Mouse (Mus musculus) midbrain, embryonic 16.5 days (tissue): Measurements from ENCODE around the gene Cacna1e. TPM values are rescaled to one million over a fixed set of nuclear protein-coding genes. Genes with fewer than 3 reads are reported as not detected.

Source experiments
- ATAC-seq: fragments of 200-750 bp; cut with Nextera tagmentation; 2 replicates; pipeline ENCODE4 v1.8.0; 2017; ENCODE audit warnings: moderate TSS enrichment
- H3K27ac ChIP-seq: fragments of 300-500 bp; sonication (generic); 2 replicates; pipeline ENCODE4 v1.5.1; 2014; ENCODE audit warnings: mild to moderate bottlenecking, low read length, mixed read lengths
- H3K27me3 ChIP-seq: fragments of 300-500 bp; sonication (generic); 2 replicates; pipeline ENCODE4 v1.6.1; 2014; ENCODE audit warnings: low read depth, low read length, mixed read lengths; ENCODE audit not compliant: control insufficient read depth, insufficient read depth
- H3K36me3 ChIP-seq: fragments of 300-500 bp; sonication (generic); 2 replicates; pipeline ENCODE4 v1.6.1; 2014; ENCODE audit warnings: mild to moderate bottlenecking, low read length, moderate library complexity, mixed read lengths; ENCODE audit not compliant: control insufficient read depth, insufficient read depth
- H3K4me1 ChIP-seq: fragments of 300-500 bp; sonication (generic); 2 replicates; pipeline ENCODE4 v1.6.1; 2014; ENCODE audit warnings: mild to moderate bottlenecking, low read length, mixed read lengths; ENCODE audit not compliant: control insufficient read depth, insufficient read depth
- H3K4me2 ChIP-seq: fragments of 300-500 bp; sonication (generic); 2 replicates; pipeline ENCODE4 v1.6.1; 2014; ENCODE audit warnings: mild to moderate bottlenecking, low read length, mixed read lengths
- H3K4me3 ChIP-seq: fragments of 300-500 bp; sonication (generic); 2 replicates; pipeline ENCODE4 v1.5.1; 2014; ENCODE audit warnings: low read depth, mild to moderate bottlenecking, low read length, moderate library complexity, mixed read lengths
- H3K9ac ChIP-seq: fragments of 300-500 bp; sonication (generic); 2 replicates; pipeline ENCODE4 v1.6.1; 2014; ENCODE audit warnings: low read depth, low read length, mixed read lengths
- H3K9me3 ChIP-seq: fragments of 300-500 bp; sonication (generic); replicated peaks from 2 replicates; pipeline ENCODE4 v1.6.1; 2014; ENCODE audit warnings: mild to moderate bottlenecking, low read length, mixed read lengths; ENCODE audit not compliant: control insufficient read depth, poor library complexity, severe bottlenecking
- WGBS: fragments of 180-500 bp; shearing (Covaris S2); extraction: QIAGEN DNeasy Blood & Tissue Kit; methylation state at CpG from one replicate; pipeline ENCODE4 v1.1.7; 2014; 5-methylcytosine and 5-hydroxymethylcytosine counted together
- polyA plus RNA-seq: library from polyadenylated mRNA; unstranded; fragments of >200 nt; fragmentation: Nextera tagmentation; extraction: Ambion mirVana; gene quantifications from 2 replicates; pipeline ENCODE4 v1.2.1, GENCODE M21; 2015

Cacna1e gene
- polyA plus RNA-seq, 1 experiment from 2014 or later: 18.2 TPM

DNA sequence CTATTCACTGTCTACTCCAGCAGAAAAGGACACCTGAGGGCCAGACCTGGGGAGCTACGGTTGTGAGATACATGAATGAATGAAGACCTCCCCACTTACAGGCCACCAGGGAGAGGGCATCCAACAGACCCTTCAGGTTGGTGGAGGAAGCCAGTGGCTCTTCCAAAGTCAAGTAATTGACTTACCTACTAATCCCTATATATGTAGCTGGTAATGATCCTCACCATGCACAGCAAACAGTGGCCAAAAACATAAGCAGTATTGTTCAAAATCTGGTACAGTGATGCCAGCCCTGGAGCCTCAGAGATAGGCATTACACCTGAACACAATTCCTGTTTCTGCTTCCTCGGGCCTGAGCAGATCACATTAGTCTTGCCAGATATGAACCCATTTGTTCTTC lies 37.4 kb downstream of the Cacna1e start:
- ATAC-seq: no peak
- no peaks in the 10 kb centered on the region for H3K27me3 ChIP-seq
- 0 out of 2 replicates have a peak, but pooled peaks cover 2% of the 10 kb centered on the region for H3K4me1 ChIP-seq
- H3K4me3 ChIP-seq: no peak overlapping the region
- H3K36me3 ChIP-seq: no peaks in the 10 kb centered on the region
- no peak overlapping the region for H3K9ac ChIP-seq
- H3K9me3 ChIP-seq: no peaks in the 10 kb centered on the region
- no peak overlapping the region for H3K27ac ChIP-seq
- WGBS: 85% methylated on average over 2 of the region's 2 CpGs
- no peak overlapping the region for H3K4me2 ChIP-seq

DNA sequence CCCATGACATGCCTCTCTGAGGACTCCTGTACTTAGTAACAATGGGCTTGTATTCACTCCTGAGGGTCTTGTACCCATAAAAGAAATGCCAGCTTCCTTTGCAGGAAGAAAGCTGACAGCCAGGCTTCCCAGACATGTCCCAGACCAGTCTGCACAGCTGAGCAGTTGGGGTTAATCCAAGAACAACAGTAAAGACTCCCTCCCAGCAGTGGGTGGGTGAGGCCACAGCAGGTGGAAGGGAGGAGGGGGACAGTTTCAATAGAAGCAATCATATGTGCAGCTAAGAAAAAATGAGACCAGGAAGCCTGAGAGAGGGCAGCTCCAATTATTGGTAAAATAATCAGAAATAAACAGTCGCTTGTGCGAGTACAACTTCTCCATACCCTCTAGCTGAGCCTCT lies 40.9 kb downstream of the Cacna1e start:
- H3K9ac ChIP-seq: no peak overlapping the region
- WGBS: 60% methylated on average over 2 of the region's 2 CpGs
- no peak for ATAC-seq

DNA sequence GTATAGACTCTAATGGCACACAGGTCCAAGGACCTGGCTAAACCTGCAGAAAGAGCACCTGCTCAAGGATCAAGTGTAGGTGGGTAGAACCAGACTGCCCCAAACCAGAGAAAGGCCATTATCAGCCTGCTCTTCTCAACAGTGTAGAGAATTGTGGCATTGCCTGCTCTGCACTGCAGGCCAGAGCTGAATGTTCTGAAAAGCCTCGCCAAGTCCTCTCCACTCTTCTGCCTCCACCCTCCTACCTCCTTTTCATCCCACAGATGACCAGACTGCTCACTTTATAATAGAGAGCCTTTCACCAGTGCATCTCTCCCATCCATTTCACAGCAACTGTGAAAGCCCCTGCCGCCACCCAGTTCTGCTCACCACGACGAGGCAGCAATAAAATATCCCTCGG lies 42.0 kb downstream of the Cacna1e start:
- H3K4me3 ChIP-seq: no peak overlapping the region
- ATAC-seq: no peak
- H3K9ac ChIP-seq: no peak overlapping the region
- 0 out of 2 replicates have a peak, but pooled peaks cover 2% of the 10 kb centered on the region for H3K4me1 ChIP-seq
- H3K27me3 ChIP-seq: no peaks in the 10 kb centered on the region
- H3K36me3 ChIP-seq: no peaks in the 10 kb centered on the region
- no peaks in the 10 kb centered on the region for H3K9me3 ChIP-seq
- 78% methylated on average over 5 of the region's 5 CpGs for WGBS
- no peak overlapping the region for H3K4me2 ChIP-seq
- H3K27ac ChIP-seq: no peak overlapping the region

More for the DNA sequence above, 40.9 kb downstream of the Cacna1e start:
- 0 out of 2 replicates have a peak, but pooled peaks cover 2% of the 10 kb centered on the region for H3K4me1 ChIP-seq
- H3K27me3 ChIP-seq: no peaks in the 10 kb centered on the region
- no peaks in the 10 kb centered on the region for H3K9me3 ChIP-seq
- no peak overlapping the region for H3K27ac ChIP-seq
- no peak overlapping the region for H3K4me2 ChIP-seq
- H3K36me3 ChIP-seq: no peaks in the 10 kb centered on the region
- H3K4me3 ChIP-seq: no peak overlapping the region

DNA sequence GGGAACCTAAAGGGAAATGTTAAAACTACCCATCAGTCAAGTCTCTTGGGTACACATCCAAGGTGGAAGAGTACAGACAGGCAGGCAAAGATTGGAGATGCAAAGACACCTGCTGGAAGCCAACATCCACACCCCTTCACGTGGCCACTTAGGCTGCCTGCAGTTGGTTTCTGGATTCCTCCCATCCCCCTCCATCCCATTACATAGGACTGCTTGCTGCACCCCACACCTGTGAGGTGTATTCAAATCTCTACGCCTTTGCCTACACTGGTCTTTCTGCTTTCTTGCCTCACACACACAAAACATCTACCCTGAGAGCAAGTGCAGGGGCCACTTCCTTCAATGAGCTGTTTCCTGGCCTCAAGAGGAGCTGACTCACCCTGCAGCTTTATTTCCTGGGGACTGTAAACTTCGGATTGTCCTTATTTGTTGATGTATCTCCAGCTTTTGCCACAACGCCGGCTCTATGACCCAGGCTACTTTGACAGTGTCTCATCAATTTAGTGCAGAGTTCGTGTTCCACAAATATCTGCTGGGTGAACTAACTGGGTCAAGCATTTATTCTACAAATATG lies 43.2 kb downstream of the Cacna1e start:
- H3K4me1 ChIP-seq: 0 out of 2 replicates have a peak, but pooled peaks cover 2% of the 10 kb centered on the region
- H3K36me3 ChIP-seq: no peaks in the 10 kb centered on the region
- no peak overlapping the region for H3K4me2 ChIP-seq
- H3K27ac ChIP-seq: no peak overlapping the region
- 90% methylated on average over 6 of the region's 6 CpGs for WGBS
- H3K9me3 ChIP-seq: no peaks in the 10 kb centered on the region
- H3K4me3 ChIP-seq: no peak overlapping the region
- no peak overlapping the region for H3K9ac ChIP-seq
- H3K27me3 ChIP-seq: no peaks in the 10 kb centered on the region
- ATAC-seq: no peak

DNA sequence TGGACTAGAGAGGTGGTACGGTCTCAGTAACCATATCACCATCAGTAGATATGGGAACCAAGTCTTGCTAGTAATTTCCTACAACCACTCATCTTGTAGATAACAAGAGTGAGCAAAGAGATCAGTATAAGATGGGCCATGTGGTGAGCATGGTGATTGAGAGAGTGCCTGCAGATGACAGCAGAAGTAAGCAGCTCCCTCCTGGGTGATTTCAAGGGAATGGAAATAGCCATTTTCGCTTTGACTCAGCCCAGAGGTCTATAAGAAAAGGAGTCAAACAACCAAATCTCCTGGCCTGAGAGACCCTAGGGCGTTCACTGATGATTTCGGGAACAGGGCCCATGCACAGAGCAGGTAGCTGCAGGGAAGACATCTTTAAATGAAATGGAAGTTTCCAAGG lies 45.0 kb downstream of the Cacna1e start:
- WGBS: 91% methylated on average over 4 of the region's 4 CpGs
- Histone ChIP-seq H3K9me3 (no peaks in the 10 kb centered on the region), H3K4me2 (no peak overlapping the region), H3K27me3 (no peaks in the 10 kb centered on the region), H3K36me3 (no peaks in the 10 kb centered on the region), H3K4me1 (0 out of 2 replicates have a peak, but pooled peaks cover 2% of the 10 kb centered on the region), H3K9ac (no peak overlapping the region), H3K4me3 (no peak overlapping the region), H3K27ac (no peak overlapping the region)
- no peak for ATAC-seq

DNA sequence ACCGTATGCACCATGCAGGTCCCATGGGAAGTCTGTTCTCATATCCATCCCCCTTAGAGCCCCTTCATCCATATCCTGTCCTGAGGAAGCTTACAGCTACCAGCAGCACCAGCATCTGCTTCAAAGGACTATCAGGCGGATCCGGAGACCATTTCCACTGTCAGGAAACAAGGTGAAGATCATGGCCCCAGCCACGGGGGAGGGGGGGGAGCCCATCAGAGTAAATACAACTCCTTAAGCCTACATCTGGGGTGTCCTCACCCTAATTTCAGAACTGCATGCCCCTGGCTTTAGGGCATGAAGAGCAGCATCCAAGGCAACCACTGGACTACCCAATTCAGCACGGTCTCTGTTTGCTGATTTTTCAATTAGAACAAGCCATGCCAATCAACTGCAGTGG lies 47.8 kb downstream of the Cacna1e start:
- Histone ChIP-seq H3K9ac (no peak overlapping the region), H3K4me2 (no peak overlapping the region), H3K4me3 (no peak overlapping the region), H3K4me1 (peaks cover 6% of the 10 kb centered on the region), H3K27me3 (no peaks in the 10 kb centered on the region), H3K9me3 (no peaks in the 10 kb centered on the region), H3K36me3 (no peaks in the 10 kb centered on the region), H3K27ac (no peak overlapping the region)
- 94% methylated on average over 5 of the region's 5 CpGs for WGBS
- no peak for ATAC-seq

DNA sequence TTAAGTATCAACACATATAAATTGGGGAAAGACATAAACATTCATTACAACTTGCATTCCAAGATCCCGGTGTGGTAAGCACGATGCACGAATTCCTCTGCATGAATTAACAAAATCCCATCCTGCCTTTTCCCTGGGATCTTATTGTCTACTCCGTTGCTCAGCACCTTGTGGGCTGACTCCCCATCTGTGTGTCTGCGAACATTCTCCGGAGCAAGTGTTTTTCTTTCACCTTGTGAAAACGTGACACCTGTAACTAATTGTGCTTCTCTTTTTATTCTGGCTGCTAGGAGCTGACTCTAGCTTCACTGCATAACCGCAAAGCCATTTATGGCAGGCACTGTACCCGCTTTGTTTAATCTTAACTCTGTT lies 52.1 kb downstream of the Cacna1e start:
- no peaks in the 10 kb centered on the region for H3K27me3 ChIP-seq
- H3K27ac ChIP-seq: no peak overlapping the region
- H3K9me3 ChIP-seq: no peaks in the 10 kb centered on the region
- H3K4me2 ChIP-seq: no peak overlapping the region
- no peak overlapping the region for H3K4me3 ChIP-seq
- WGBS: 58% methylated on average over 9 of the region's 9 CpGs
- no peaks in the 10 kb centered on the region for H3K36me3 ChIP-seq
- no peak overlapping the region for H3K9ac ChIP-seq
- peaks cover 6% of the 10 kb centered on the region for H3K4me1 ChIP-seq
- ATAC-seq: no peak

DNA sequence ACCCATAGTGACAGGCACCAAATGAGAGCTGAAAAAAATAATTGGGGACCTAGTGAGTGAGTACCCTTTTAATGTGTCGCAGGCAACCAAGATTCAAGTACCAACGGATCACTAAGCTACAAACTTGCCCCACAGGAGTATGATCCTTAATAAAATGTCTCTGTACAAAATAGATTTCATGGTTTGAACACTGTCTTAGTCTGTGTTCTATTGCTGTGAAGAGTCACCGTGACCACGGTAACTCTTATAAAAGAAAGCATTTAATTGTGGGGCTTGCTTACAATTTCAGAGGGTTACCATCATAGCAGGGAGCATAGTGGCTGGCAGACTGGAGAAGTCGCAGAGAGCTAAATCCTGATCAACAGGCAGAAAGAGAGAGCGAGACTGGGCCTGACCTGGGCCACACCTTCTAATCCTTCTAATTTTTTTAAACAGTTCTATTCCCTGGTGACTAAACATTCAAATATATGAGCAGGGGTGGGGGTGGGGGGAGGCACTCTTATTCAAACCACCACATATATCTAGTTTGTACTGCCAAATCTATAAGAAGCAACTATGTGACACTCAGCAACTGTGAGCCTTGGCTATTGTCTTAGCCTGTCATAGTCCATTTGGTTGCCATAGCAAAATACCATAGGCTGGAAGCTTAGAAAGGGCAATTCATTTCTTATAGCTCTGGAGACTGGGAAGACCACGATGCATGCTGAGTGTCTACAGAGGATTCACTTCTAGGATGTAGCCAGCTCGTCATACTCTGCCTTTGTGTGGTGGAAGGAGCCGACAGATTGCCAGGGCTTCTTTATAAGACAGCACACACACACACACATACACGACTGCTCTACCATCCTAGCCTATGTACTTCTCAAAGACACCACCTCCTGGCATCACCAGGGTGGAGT lies 52.8 kb downstream of the Cacna1e start:
- no peak overlapping the region for H3K9ac ChIP-seq
- WGBS: 30% methylated on average over 10 of the region's 10 CpGs
- no peaks in the 10 kb centered on the region for H3K9me3 ChIP-seq
- no peaks in the 10 kb centered on the region for H3K36me3 ChIP-seq
- no peak overlapping the region for H3K4me2 ChIP-seq
- no peaks in the 10 kb centered on the region for H3K27me3 ChIP-seq
- H3K27ac ChIP-seq: no peak overlapping the region
- H3K4me3 ChIP-seq: no peak overlapping the region
- peaks cover 6% of the 10 kb centered on the region for H3K4me1 ChIP-seq
- peak; percentile 42 for ATAC-seq

DNA sequence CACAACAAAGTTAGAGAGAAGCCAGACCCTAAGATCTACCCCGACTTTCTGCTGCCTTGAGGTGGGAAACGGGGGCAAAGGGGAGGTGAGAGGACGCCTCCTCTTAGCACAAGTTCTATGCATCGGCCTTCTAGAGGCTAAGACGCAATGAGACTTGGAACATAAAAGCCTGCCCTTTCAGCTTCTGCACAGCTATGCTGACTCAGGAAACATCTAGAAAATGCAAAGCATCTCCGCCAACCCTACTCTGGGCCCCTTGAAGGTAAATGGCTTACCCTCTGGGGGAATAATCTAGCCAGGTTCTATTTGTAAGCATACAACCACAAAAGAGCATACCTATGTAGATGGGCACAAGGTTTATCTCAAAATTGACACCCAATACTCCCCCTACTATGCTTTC lies 54.2 kb downstream of the Cacna1e start:
- Histone ChIP-seq H3K4me3 (no peak overlapping the region), H3K9me3 (no peaks in the 10 kb centered on the region), H3K4me1 (peaks cover 6% of the 10 kb centered on the region), H3K27ac (no peak overlapping the region), H3K27me3 (no peaks in the 10 kb centered on the region), H3K36me3 (no peaks in the 10 kb centered on the region), H3K9ac (no peak overlapping the region), H3K4me2 (no peak overlapping the region)
- WGBS: 94% methylated on average over 6 of the region's 6 CpGs
- no peak for ATAC-seq
